Mouse (Mus musculus) hindbrain, embryonic 11.5 days (tissue): Measurements from ENCODE around the gene Plekha4. TPM values are rescaled to one million over a fixed set of nuclear protein-coding genes. Genes with fewer than 3 reads are reported as not detected.
A peak's percentile ranks its signal among the peaks of the same experiment; 100 is the strongest.

Source experiments
- ATAC-seq: fragments of 200-750 bp; cut with Nextera tagmentation; 2 replicates; pipeline ENCODE4 v1.8.0; 2017; ENCODE audit warnings: mild to moderate bottlenecking, moderate TSS enrichment, moderate library complexity; ENCODE audit not compliant: low FRiP score
- DNase-seq: peaks from one replicate; pipeline ENCODE4 v3.0.0-alpha.2; 2015; ENCODE audit warnings: low spot score
- H3K27ac ChIP-seq: fragments of 300-500 bp; sonication (generic); 2 replicates; pipeline ENCODE4 v1.5.1; 2014; ENCODE audit warnings: mild to moderate bottlenecking, low read depth, low read length
- H3K27me3 ChIP-seq: fragments of 300-500 bp; sonication (generic); 2 replicates; pipeline ENCODE4 v1.6.1; 2014; ENCODE audit warnings: mild to moderate bottlenecking, low read length, moderate library complexity, mixed read lengths; ENCODE audit not compliant: control insufficient read depth, insufficient read depth
- H3K36me3 ChIP-seq: fragments of 300-500 bp; sonication (generic); 2 replicates; pipeline ENCODE4 v1.6.1; 2014; ENCODE audit warnings: mild to moderate bottlenecking, low read length, moderate library complexity, mixed read lengths; ENCODE audit not compliant: control insufficient read depth, insufficient read depth
- H3K4me1 ChIP-seq: fragments of 300-500 bp; sonication (generic); replicated peaks from 2 replicates; pipeline ENCODE4 v1.6.1; 2014; ENCODE audit warnings: low read length, mixed read lengths; ENCODE audit not compliant: control insufficient read depth, insufficient read depth
- H3K4me2 ChIP-seq: fragments of 300-500 bp; sonication (generic); replicated peaks from 2 replicates; pipeline ENCODE4 v1.6.1; 2014; ENCODE audit warnings: mild to moderate bottlenecking, low read depth, low read length
- H3K4me3 ChIP-seq: fragments of 300-500 bp; sonication (generic); 2 replicates; pipeline ENCODE4 v1.5.1; 2014; ENCODE audit warnings: low read depth, low read length
- H3K9ac ChIP-seq: fragments of 300-500 bp; sonication (generic); 2 replicates; pipeline ENCODE4 v1.6.1; 2014; ENCODE audit warnings: low read depth, low read length
- H3K9me3 ChIP-seq: fragments of 300-500 bp; sonication (generic); 2 replicates; pipeline ENCODE4 v1.6.1; 2016; ENCODE audit warnings: low read length; ENCODE audit not compliant: control insufficient read depth
- WGBS: fragments of 180-500 bp; shearing (Covaris S2); extraction: QIAGEN DNeasy Blood & Tissue Kit; methylation state at CpG from one replicate; pipeline ENCODE4 v1.1.7; 2014; 5-methylcytosine and 5-hydroxymethylcytosine counted together
- polyA plus RNA-seq: library from polyadenylated mRNA; unstranded; fragments of >200 nt; fragmentation: Nextera tagmentation; extraction: Ambion mirVana; gene quantifications from 2 replicates; pipeline ENCODE4 v1.2.1, GENCODE M21; 2014

The Plekha4 gene
- polyA plus RNA-seq, 1 experiment from 2014 or later, result 2.3 TPM

DNA sequence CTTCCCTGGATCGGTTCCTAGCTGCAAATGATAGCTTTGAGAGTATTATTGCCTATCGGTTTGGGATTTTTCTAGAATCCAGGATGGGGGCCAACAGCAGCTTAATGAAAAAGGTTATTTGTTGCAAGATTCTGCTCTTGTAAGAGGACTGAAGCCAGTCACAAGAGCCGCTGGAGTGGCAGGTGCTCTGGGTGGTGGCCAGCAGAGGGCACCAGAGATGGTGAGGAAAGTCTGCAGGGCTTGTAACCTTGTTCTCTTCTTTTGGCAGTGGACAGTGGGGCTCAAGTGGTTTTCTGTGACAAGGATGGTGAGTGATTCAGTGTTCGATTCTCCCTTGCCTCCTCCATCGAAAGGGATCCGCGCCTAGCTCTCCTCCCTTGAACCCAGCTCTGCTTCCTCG lies 29.7 kb downstream of the Plekha4 start:
- H3K9ac ChIP-seq, result no peak overlapping the region
- no peaks in the 10 kb centered on the region for H3K9me3 ChIP-seq
- H3K27ac ChIP-seq, result no peak overlapping the region
- 27% methylated on average over 8 of the region's 8 CpGs for WGBS
- H3K4me3 ChIP-seq, result no peak overlapping the region
- no peaks in the 10 kb centered on the region for H3K27me3 ChIP-seq
- H3K4me2 ChIP-seq, result no peak overlapping the region
- no peaks in the 10 kb centered on the region for H3K4me1 ChIP-seq
- no peak for ATAC-seq
- H3K36me3 ChIP-seq, result no peaks in the 10 kb centered on the region
- DNase-seq, result peak; percentile 87

DNA sequence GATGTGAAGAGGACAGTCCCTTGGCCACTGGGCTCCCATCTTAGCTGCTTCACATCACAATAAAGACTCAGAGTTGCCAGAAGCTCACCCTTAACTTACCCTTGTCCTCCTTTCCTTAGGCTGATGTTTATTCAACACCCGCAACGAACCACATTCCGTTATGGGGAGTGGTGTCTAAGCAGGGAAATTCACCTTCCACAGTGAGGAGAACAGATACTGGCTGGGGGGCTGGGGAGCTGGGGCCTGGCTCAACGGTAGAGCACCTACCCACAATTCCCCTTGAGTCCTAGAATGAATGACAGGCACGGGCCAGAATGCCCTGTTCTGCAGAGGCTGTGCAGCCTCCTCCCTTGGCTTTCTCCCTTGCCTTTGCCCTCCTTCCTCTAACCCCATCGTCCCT lies 32.8 kb downstream of the Plekha4 start:
- no peak overlapping the region for H3K4me2 ChIP-seq
- no peaks in the 10 kb centered on the region for H3K9me3 ChIP-seq
- no peaks in the 10 kb centered on the region for H3K4me1 ChIP-seq
- 65% methylated on average over 6 of the region's 6 CpGs for WGBS
- no peak overlapping the region for H3K4me3 ChIP-seq
- H3K27ac ChIP-seq, result no peak overlapping the region
- no peak overlapping the region for H3K9ac ChIP-seq
- no peaks in the 10 kb centered on the region for H3K36me3 ChIP-seq
- H3K27me3 ChIP-seq, result 0 out of 2 replicates have a peak, but pooled peaks cover 2% of the 10 kb centered on the region
- ATAC-seq (no peak), DNase-seq (no peak)

DNA sequence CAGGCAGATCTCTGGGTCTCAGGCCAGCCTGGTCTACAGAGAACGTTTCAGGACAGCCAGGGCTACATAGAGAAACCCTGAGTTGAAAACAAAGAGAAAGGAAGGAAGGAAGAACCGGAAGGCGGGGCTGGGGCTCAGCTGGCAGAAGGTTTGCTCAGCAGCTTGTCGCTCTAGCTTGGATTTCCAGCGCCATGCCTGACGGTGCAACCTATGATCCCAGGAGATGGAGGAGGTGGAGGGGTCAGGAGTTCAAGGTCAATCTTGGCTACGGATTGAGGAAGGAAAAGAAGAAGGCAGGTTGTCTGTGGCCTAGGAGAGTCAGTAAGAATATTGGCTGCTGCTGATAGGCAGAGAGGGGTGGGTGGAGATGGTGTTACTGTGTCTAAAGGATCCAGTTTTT lies 34.1 kb downstream of the Plekha4 start:
- no peaks in the 10 kb centered on the region for H3K4me1 ChIP-seq
- H3K36me3 ChIP-seq, result no peaks in the 10 kb centered on the region
- no peak for ATAC-seq
- no peak overlapping the region for H3K4me2 ChIP-seq
- H3K27me3 ChIP-seq, result 0 out of 2 replicates have a peak, but pooled peaks cover 2% of the 10 kb centered on the region
- DNase-seq, result no peak
- 79% methylated on average over 7 of the region's 7 CpGs for WGBS
- no peak overlapping the region for H3K9ac ChIP-seq
- no peaks in the 10 kb centered on the region for H3K9me3 ChIP-seq
- H3K4me3 ChIP-seq, result no peak overlapping the region
- no peak overlapping the region for H3K27ac ChIP-seq

DNA sequence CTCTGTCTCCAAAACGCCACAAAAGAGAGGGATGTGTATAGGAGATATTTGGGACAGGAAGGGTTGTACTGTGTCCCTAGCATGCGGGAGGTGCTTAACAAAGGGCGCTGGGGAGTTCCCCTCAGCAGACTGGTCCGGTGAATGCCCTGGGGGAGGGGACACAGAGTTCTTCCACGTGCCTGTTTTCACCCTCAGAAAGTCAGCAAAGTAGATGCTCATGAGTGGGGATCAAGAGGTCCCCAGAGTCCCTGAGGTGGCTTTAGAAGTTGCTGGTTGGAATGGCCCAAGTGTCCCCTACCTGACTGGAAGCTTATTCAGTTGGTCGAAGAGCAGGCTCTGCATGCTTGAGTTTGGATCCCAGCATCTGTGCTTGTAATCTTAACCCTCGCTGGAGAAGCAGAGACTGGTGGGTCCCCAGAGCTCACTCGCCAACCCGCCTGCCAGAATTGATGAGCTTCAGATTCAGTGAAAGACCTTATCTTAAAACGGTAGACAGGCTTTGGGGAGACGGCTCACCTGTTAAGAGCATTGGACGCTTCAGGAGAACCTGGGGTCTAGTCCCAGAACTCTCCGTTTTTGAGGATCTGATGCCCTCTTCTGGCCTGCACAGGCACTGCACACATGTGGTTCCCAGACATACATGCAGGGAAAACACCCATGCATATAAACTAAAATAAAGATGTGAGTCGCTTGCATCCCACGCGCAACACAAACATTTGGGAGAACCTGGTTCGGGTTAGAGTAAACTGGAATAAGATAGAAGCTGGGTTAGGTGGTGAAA lies 34.9 kb downstream of the Plekha4 start:
- Histone ChIP-seq H3K4me1 (no peaks in the 10 kb centered on the region), H3K36me3 (no peaks in the 10 kb centered on the region), H3K4me2 (no peak overlapping the region), H3K9ac (no peak overlapping the region), H3K4me3 (no peak overlapping the region), H3K9me3 (no peaks in the 10 kb centered on the region), H3K27ac (no peak overlapping the region), H3K27me3 (0 out of 2 replicates have a peak, but pooled peaks cover 2% of the 10 kb centered on the region)
- ATAC-seq, result peak; percentile 27; the same call in 1 of the 2 replicates
- DNase-seq, result peak; percentile 84
- 28% methylated on average over 17 of the region's 17 CpGs for WGBS

DNA sequence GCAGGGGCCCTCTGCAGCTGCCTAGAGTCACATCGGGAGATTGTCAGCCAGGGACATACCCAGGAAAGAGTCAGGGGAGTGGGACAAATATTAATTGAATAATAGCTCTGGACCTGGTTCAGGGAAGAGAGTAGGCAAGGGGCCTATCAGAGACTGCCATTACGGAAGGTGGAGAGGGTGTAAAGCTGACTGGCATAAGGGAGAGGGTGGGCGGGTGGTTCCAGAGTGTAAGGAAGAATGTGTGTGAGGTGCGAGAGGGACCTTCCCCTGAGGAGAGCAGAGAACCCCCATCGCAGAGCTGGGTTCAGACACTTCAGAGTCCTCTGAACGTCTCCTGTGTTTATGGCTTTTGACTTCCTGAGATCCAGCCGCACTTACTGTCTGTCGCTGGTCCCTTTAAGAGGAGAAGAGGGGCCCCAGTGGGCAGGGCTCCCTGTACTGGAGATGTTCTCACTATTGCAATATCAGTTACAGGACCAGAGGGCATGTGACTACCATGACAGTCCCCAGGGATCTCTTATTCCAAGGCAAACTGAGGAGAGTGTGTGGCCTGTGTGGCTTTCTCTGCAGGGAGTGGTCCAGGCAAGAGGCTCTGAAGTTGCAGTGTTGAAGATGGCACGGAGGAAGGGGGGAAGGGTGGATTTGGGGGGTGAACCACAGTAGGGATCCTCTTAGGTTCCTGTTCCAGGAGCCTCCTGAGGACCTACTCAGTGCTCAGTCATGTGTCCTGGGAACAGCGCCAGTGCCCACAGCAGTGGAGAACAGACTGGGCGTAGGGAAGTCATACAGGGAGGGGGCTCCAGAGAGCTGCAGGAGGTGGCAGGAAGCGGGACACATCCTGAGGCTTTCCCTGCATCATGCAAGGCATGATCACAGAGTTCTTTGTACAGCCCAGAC lies 35.7 kb downstream of the Plekha4 start:
- no peaks in the 10 kb centered on the region for H3K9me3 ChIP-seq
- no peaks in the 10 kb centered on the region for H3K4me1 ChIP-seq
- WGBS, result 57% methylated on average over 12 of the region's 12 CpGs
- ATAC-seq, result no peak; the same call in 1 of the 2 replicates
- no peak overlapping the region for H3K9ac ChIP-seq
- H3K27me3 ChIP-seq, result 0 out of 2 replicates have a peak, but pooled peaks cover 2% of the 10 kb centered on the region
- no peak for DNase-seq
- H3K4me2 ChIP-seq, result no peak overlapping the region
- no peaks in the 10 kb centered on the region for H3K36me3 ChIP-seq
- no peak overlapping the region for H3K27ac ChIP-seq
- H3K4me3 ChIP-seq, result no peak overlapping the region

DNA sequence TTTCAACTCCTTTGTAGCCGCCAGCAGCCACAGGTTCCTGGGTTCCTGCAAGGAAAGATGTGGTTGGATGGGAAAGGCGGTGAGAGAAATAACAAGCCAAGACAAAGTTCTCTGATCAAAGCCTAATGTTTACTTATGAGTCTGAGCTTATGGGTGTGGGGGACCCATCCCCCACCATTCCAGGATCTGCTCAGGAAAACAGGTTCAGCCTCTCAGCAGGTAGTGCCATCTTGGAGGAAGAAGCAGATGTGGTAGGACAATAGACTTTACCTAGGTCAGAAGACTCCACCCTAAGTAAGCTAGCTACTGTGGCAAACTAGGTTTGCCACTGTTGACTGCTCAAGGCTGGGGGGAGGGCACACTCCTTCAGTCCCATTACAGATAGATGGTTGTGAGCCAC lies 38.7 kb downstream of the Plekha4 start:
- no peak overlapping the region for H3K9ac ChIP-seq

DNA sequence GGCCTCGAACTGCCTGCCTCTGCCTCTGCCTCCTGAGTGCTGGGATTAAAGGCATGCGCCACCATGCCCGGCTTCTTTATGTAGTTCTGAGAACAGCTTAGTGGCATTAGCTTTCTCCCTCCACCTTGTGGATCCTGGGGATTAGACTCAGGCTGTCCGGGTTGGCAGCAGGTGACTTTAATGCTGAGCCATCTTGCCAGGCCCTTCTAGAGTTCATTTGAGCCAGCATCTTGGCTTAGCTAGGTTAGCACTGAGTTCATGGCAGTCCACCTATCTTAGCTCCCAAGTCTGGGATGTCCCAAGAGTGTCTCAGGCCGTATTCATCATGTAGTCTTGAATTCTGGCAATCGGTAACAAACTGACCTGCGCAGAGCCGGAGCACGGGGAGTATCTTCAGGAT lies 39.3 kb downstream of the Plekha4 start:
- no peak overlapping the region for H3K4me3 ChIP-seq
- no peaks in the 10 kb centered on the region for H3K4me1 ChIP-seq
- no peaks in the 10 kb centered on the region for H3K9me3 ChIP-seq
- 0 out of 2 replicates have a peak, but pooled peaks cover 2% of the 10 kb centered on the region for H3K27me3 ChIP-seq
- H3K27ac ChIP-seq, result no peak overlapping the region
- H3K36me3 ChIP-seq, result no peaks in the 10 kb centered on the region
- H3K9ac ChIP-seq, result no peak overlapping the region
- 91% methylated on average over 9 of the region's 9 CpGs for WGBS
- DNase-seq (no peak), ATAC-seq (no peak)
- no peak overlapping the region for H3K4me2 ChIP-seq

More for the DNA sequence above, 38.7 kb downstream of the Plekha4 start:
- Histone ChIP-seq H3K4me1 (no peaks in the 10 kb centered on the region), H3K36me3 (no peaks in the 10 kb centered on the region), H3K4me3 (no peak overlapping the region), H3K4me2 (no peak overlapping the region), H3K27ac (no peak overlapping the region), H3K9me3 (no peaks in the 10 kb centered on the region), H3K27me3 (0 out of 2 replicates have a peak, but pooled peaks cover 2% of the 10 kb centered on the region)
- DNase-seq (no peak), ATAC-seq (no peak)
- 74% methylated on average over 2 of the region's 2 CpGs for WGBS

DNA sequence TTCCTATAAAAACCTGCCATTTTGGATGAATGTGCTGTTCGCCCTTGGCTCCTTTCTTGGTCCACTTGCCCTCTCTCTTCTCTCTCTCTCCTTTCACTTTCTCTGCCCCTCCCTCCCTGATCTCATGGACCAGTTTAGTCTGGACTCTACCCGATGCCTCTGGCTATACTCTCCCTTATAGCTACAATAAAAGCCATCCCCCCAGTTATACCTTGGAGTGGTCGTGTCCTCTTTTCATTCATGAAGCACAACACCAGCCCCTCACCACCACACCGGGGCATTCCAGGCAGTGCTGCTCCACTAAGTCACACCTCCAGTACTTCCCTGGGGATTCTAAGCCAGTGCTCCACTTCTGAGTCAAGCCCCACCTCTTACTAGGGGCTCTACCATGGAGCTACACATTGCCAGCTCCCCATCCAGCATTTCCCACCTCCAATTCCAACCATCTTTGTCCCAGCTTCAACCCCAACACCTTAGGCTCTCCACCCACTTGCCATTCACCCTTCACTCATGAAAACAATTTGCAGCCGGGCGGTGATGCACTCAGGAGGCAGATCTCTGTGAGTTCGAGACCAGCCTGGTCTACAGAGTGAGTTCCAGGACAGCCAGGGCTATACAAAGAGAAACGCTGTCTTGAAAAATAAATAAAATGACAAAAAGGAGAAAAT lies 41.1 kb downstream of the Plekha4 start:
- Histone ChIP-seq H3K4me2 (peak overlapping the region; percentile 65; the same call in 1 of the 2 replicates), H3K4me3 (no peak overlapping the region), H3K4me1 (no peaks in the 10 kb centered on the region), H3K9me3 (no peaks in the 10 kb centered on the region), H3K27ac (no peak overlapping the region), H3K36me3 (no peaks in the 10 kb centered on the region), H3K9ac (no peak overlapping the region), H3K27me3 (no peaks in the 10 kb centered on the region)
- WGBS, result 79% methylated on average over 8 of the region's 8 CpGs
- no peak for DNase-seq
- no peak for ATAC-seq
